Mouse (Mus musculus): ENCODE data around the gene Tubb1. TPM values are rescaled to one million over a fixed set of nuclear protein-coding genes. Genes with fewer than 3 reads are reported as not detected.

Tubb1 gene
- polyA plus RNA-seq, 1 experiment, result 0.14 TPM

GRCm38 (mm10) chr2:174477543-174478319, 27.2 kb downstream of the Tubb1 start:
- Histone ChIP-seq H3K36me3 (ENCODE audit: control insufficient read depth, insufficient read depth, low read length) (no peaks in the 10 kb centered on the region), H3K4me3 (ENCODE audit: control insufficient read depth, low read depth, low read length) (no peak overlapping the region; the same call in 1 of the 2 replicates), H3K4me1 (ENCODE audit: control insufficient read depth, insufficient read depth, low read length) (peaks cover 13% of the 10 kb centered on the region), H3K27me3 (ENCODE audit: control insufficient read depth, insufficient read depth, low read length) (no peaks in the 10 kb centered on the region), H3K27ac (ENCODE audit: control insufficient read depth, insufficient read depth, low read depth, low read length) (no peak overlapping the region)
- no peak for TF ChIP-seq CTCF (IDR thresholded peaks at IDR 0.05; ENCODE audit: control insufficient read depth, insufficient read depth, insufficient replicate concordance, low read depth, low read length)
- TF ChIP-seq POLR2A (IDR thresholded peaks at IDR 0.05; ENCODE audit: control insufficient read depth, low read depth, low read length), result no peak

GRCm38 (mm10) chr2:174478746-174479145, 28.3 kb downstream of the Tubb1 start:
- H3K36me3 ChIP-seq (ENCODE audit: control insufficient read depth, insufficient read depth, low read length), result no peaks in the 10 kb centered on the region
- no peaks in the 10 kb centered on the region for H3K27me3 ChIP-seq (ENCODE audit: control insufficient read depth, insufficient read depth, low read length)
- no peak overlapping the region for H3K27ac ChIP-seq (ENCODE audit: control insufficient read depth, insufficient read depth, low read depth, low read length)
- peak overlapping the region; percentile 41 for H3K4me3 ChIP-seq (ENCODE audit: control insufficient read depth, low read depth, low read length)
- TF ChIP-seq CTCF (IDR thresholded peaks at IDR 0.05; ENCODE audit: control insufficient read depth, insufficient read depth, insufficient replicate concordance, low read depth, low read length) (no peak), POLR2A (IDR thresholded peaks at IDR 0.05; ENCODE audit: control insufficient read depth, low read depth, low read length) (no peak)
- peaks cover 8% of the 10 kb centered on the region for H3K4me1 ChIP-seq (ENCODE audit: control insufficient read depth, insufficient read depth, low read length)

GRCm38 (mm10) chr2:174487005-174487404, 36.5 kb downstream of the Tubb1 start:
- Histone ChIP-seq H3K4me1 (ENCODE audit: control insufficient read depth, insufficient read depth, low read length) (no peaks in the 10 kb centered on the region), H3K4me3 (ENCODE audit: control insufficient read depth, low read depth, low read length) (no peak overlapping the region), H3K27ac (ENCODE audit: control insufficient read depth, insufficient read depth, low read depth, low read length) (no peak overlapping the region), H3K27me3 (ENCODE audit: control insufficient read depth, insufficient read depth, low read length) (no peaks in the 10 kb centered on the region), H3K36me3 (ENCODE audit: control insufficient read depth, insufficient read depth, low read length) (no peaks in the 10 kb centered on the region)
- TF ChIP-seq POLR2A (IDR thresholded peaks at IDR 0.05; ENCODE audit: control insufficient read depth, low read depth, low read length) (no peak), CTCF (IDR thresholded peaks at IDR 0.05; ENCODE audit: control insufficient read depth, insufficient read depth, insufficient replicate concordance, low read depth, low read length) (no peak)

GRCm38 (mm10) chr2:174492858-174493257, 42.4 kb downstream of the Tubb1 start:
- H3K27ac ChIP-seq (ENCODE audit: control insufficient read depth, insufficient read depth, low read depth, low read length), result no peak overlapping the region
- no peaks in the 10 kb centered on the region for H3K27me3 ChIP-seq (ENCODE audit: control insufficient read depth, insufficient read depth, low read length)
- TF ChIP-seq CTCF (IDR thresholded peaks at IDR 0.05; ENCODE audit: control insufficient read depth, insufficient read depth, insufficient replicate concordance, low read depth, low read length) (no peak), POLR2A (IDR thresholded peaks at IDR 0.05; ENCODE audit: control insufficient read depth, low read depth, low read length) (no peak)
- H3K36me3 ChIP-seq (ENCODE audit: control insufficient read depth, insufficient read depth, low read length), result no peaks in the 10 kb centered on the region
- no peaks in the 10 kb centered on the region for H3K4me1 ChIP-seq (ENCODE audit: control insufficient read depth, insufficient read depth, low read length)
- no peak overlapping the region for H3K4me3 ChIP-seq (ENCODE audit: control insufficient read depth, low read depth, low read length)

GRCm38 (mm10) chr2:174500814-174501503, 50.5 kb downstream of the Tubb1 start:
- TF ChIP-seq CTCF (IDR thresholded peaks at IDR 0.05; ENCODE audit: control insufficient read depth, insufficient read depth, insufficient replicate concordance, low read depth, low read length), result no peak
- TF ChIP-seq POLR2A (IDR thresholded peaks at IDR 0.05; ENCODE audit: control insufficient read depth, low read depth, low read length), result no peak
- Histone ChIP-seq H3K4me3 (ENCODE audit: control insufficient read depth, low read depth, low read length) (no peak overlapping the region), H3K36me3 (ENCODE audit: control insufficient read depth, insufficient read depth, low read length) (no peaks in the 10 kb centered on the region), H3K27ac (ENCODE audit: control insufficient read depth, insufficient read depth, low read depth, low read length) (no peak overlapping the region), H3K4me1 (ENCODE audit: control insufficient read depth, insufficient read depth, low read length) (no peaks in the 10 kb centered on the region), H3K27me3 (ENCODE audit: control insufficient read depth, insufficient read depth, low read length) (no peaks in the 10 kb centered on the region)

GRCm38 (mm10) chr2:174501517-174501916, 51.0 kb downstream of the Tubb1 start:
- TF ChIP-seq POLR2A (IDR thresholded peaks at IDR 0.05; ENCODE audit: control insufficient read depth, low read depth, low read length), result no peak
- TF ChIP-seq CTCF (IDR thresholded peaks at IDR 0.05; ENCODE audit: control insufficient read depth, insufficient read depth, insufficient replicate concordance, low read depth, low read length), result no peak
- no peaks in the 10 kb centered on the region for H3K4me1 ChIP-seq (ENCODE audit: control insufficient read depth, insufficient read depth, low read length)
- H3K36me3 ChIP-seq (ENCODE audit: control insufficient read depth, insufficient read depth, low read length), result no peaks in the 10 kb centered on the region
- H3K27ac ChIP-seq (ENCODE audit: control insufficient read depth, insufficient read depth, low read depth, low read length), result no peak overlapping the region
- no peak overlapping the region for H3K4me3 ChIP-seq (ENCODE audit: control insufficient read depth, low read depth, low read length)
- no peaks in the 10 kb centered on the region for H3K27me3 ChIP-seq (ENCODE audit: control insufficient read depth, insufficient read depth, low read length)

- Histone ChIP-seq H3K4me3 (ENCODE audit: control insufficient read depth, low read depth, low read length) (no peak overlapping the region), H3K27ac (ENCODE audit: control insufficient read depth, insufficient read depth, low read depth, low read length) (no peak overlapping the region), H3K27me3 (ENCODE audit: control insufficient read depth, insufficient read depth, low read length) (no peaks in the 10 kb centered on the region), H3K4me1 (ENCODE audit: control insufficient read depth, insufficient read depth, low read length) (no peaks in the 10 kb centered on the region), H3K36me3 (ENCODE audit: control insufficient read depth, insufficient read depth, low read length) (no peaks in the 10 kb centered on the region)
- TF ChIP-seq POLR2A (IDR thresholded peaks at IDR 0.05; ENCODE audit: control insufficient read depth, low read depth, low read length) (no peak), CTCF (IDR thresholded peaks at IDR 0.05; ENCODE audit: control insufficient read depth, insufficient read depth, insufficient replicate concordance, low read depth, low read length) (no peak)
Observed at GRCm38 (mm10) chr2:174502321-174502720, 51.8 kb downstream of the Tubb1 start.
